Mouse (Mus musculus): ENCODE results near the gene Ubap2. TPM values are rescaled to one million over a fixed set of nuclear protein-coding genes. Genes with fewer than 3 reads are reported as not detected.

The Ubap2 gene
- total and polyA plus RNA-seq, 2 experiments from 2014 or later: 18.2 to 27.1 TPM

DNA sequence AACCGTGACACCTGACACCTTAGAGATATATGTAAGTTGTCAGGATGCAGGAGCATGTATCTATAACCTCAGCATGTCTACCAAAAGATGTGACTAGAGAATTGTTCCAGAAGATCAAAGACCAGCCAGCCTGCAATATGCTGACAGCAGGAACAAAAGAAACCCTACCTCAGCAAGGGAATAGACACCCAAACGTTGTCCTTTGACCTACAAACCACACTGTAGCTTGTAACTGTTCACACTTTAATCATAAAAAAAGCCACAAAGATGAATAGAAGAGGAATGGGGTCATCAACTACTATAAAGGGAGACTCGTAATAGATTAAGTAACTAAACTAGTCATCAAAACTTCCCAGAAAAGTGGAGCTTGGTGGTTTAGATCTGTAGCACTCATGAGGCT, 34.0 kb downstream of the Ubap2 start:
- Histone ChIP-seq H3K36me3 (replicated peaks; ENCODE audit: control insufficient read depth, insufficient read depth, low read length) (peaks cover 19% of the 10 kb centered on the region), H3K27ac (ENCODE audit: low read depth) (no peak overlapping the region), H3K9me3 (replicated peaks; ENCODE audit: control insufficient read depth, low read length) (no peaks in the 10 kb centered on the region), H3K9ac (replicated peaks; ENCODE audit: low read depth, low read length) (no peak overlapping the region), H3K27me3 (ENCODE audit: control insufficient read depth, insufficient read depth, low read length) (no peaks in the 10 kb centered on the region), H3K4me3 (ENCODE audit: low read depth, low read length) (no peak overlapping the region), H3K4me1 (ENCODE audit: control insufficient read depth, insufficient read depth) (no peaks in the 10 kb centered on the region), H3K4me2 (ENCODE audit: low read depth, low read length) (no peak overlapping the region)
- no peak for TF ChIP-seq EP300 (IDR thresholded peaks at IDR 0.05; ENCODE audit: low read depth)
- DNase-seq (ENCODE audit: low spot score) (no peak), ATAC-seq (ENCODE audit: insufficient read depth, low read depth) (no peak)
- 73% methylated on average over 3 of the region's 3 CpGs for WGBS

DNA sequence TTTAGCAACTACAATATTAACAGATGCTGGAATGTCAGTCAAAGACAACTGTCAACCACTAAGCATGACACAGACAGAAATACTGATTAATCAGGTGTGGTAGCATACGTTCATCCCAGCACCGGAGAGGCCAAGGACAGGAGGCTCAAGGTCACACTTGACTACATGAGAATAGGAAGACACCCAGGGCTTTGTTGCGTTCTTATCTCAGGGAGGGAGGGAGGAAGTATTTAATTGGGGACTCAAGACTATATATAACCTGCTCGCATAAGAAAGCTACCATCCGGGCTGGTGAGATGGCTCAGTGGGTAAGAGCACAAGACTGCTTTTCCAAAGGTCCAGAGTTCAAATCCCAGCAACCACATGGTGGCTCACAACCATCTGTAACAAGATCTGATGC, 39.3 kb downstream of the Ubap2 start:
- ATAC-seq (ENCODE audit: insufficient read depth, low read depth): no peak
- TF ChIP-seq EP300 (IDR thresholded peaks at IDR 0.05; ENCODE audit: low read depth): no peak
- no peak for TF ChIP-seq CTCF (IDR thresholded peaks at IDR 0.05; ENCODE audit: low read depth)
- Histone ChIP-seq H3K4me3 (ENCODE audit: low read depth, low read length) (no peak overlapping the region), H3K27me3 (ENCODE audit: control insufficient read depth, insufficient read depth, low read length) (no peaks in the 10 kb centered on the region), H3K36me3 (replicated peaks; ENCODE audit: control insufficient read depth, insufficient read depth, low read length) (peaks cover 57% of the 10 kb centered on the region), H3K9me3 (replicated peaks; ENCODE audit: control insufficient read depth, low read length) (no peaks in the 10 kb centered on the region), H3K4me1 (ENCODE audit: control insufficient read depth, insufficient read depth) (no peaks in the 10 kb centered on the region), H3K27ac (ENCODE audit: low read depth) (no peak overlapping the region), H3K9ac (replicated peaks; ENCODE audit: low read depth, low read length) (no peak overlapping the region), H3K4me2 (ENCODE audit: low read depth, low read length) (no peak overlapping the region)
- DNase-seq (ENCODE audit: low spot score): no peak
- WGBS: 42% methylated on average over 5 of the region's 5 CpGs

DNA sequence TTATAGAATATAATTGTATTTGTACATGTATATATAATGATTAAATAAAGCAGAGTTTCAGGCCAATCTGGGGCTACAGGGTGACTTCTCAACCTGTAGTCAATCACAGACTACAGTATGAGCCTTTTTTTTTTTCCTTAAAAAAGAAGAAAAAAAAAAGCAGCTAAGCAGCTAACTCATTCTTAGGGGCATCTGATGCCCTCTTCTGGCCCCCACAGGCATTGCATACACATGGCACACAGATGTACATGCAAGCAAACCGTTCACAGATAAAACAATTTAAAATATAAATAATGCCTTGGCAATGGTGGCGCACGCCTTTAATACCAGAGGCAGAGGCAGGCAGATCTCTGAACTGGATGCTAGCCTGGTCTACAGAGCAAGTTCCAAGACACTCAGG, 48.6 kb downstream of the Ubap2 start:
- Histone ChIP-seq H3K4me1 (ENCODE audit: control insufficient read depth, insufficient read depth) (no peaks in the 10 kb centered on the region), H3K9me3 (replicated peaks; ENCODE audit: control insufficient read depth, low read length) (no peaks in the 10 kb centered on the region), H3K36me3 (replicated peaks; ENCODE audit: control insufficient read depth, insufficient read depth, low read length) (peaks cover 88% of the 10 kb centered on the region), H3K4me2 (ENCODE audit: low read depth, low read length) (no peak overlapping the region), H3K27me3 (ENCODE audit: control insufficient read depth, insufficient read depth, low read length) (no peaks in the 10 kb centered on the region), H3K9ac (replicated peaks; ENCODE audit: low read depth, low read length) (no peak overlapping the region), H3K27ac (ENCODE audit: low read depth) (no peak overlapping the region), H3K4me3 (ENCODE audit: low read depth, low read length) (no peak overlapping the region)
- no peak for DNase-seq (ENCODE audit: low spot score)
- ATAC-seq (ENCODE audit: insufficient read depth, low read depth): no peak
- 80% methylated on average over 3 of the region's 3 CpGs for WGBS
- TF ChIP-seq CTCF (IDR thresholded peaks at IDR 0.05; ENCODE audit: low read depth): peak; percentile 57
- no peak for TF ChIP-seq EP300 (IDR thresholded peaks at IDR 0.05; ENCODE audit: low read depth)

DNA sequence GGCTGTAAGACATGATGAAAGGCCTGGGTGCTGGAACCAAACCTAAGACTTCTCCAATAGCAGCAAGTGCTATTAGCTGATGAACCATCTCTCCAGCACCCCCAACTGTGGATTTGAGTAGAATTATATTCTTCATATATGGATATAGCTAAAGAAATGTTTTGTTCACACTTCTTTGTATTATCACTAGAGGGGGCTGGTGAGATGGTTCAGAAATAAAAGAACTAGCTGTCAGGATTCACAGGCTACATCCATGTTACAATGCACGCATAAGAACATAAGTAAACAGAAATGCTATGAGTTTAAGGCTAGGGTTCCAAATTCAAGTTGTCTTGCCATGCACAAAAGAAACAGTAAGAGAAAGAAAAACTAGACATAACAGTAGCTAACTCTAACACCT, 49.5 kb downstream of the Ubap2 start:
- DNase-seq (ENCODE audit: low spot score): peak; percentile 8
- no peak overlapping the region for H3K9ac ChIP-seq (replicated peaks; ENCODE audit: low read depth, low read length)

DNA sequence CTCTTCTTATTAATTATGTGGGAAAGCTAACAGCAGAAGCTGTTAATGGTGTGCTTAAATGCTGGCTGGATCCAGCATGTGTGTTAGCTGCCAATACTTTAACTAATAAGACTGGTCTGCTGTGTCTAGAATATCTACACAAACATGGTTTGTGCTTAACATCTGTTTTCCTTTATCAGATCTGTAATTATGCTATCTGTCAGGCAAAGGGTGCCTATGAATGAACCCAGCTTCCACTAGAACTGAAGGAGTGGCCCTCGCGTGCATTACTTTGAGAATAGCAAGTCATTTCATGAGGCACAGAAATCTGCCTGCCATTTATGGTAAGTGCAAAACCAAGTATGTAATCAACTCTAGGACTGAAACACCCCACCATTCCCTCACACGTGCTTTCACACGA, 66.9 kb downstream of the Ubap2 start:
- no peak for ATAC-seq (ENCODE audit: insufficient read depth, low read depth)
- no peak for DNase-seq (ENCODE audit: low spot score)
- no peak overlapping the region for H3K9ac ChIP-seq (replicated peaks; ENCODE audit: low read depth, low read length)
- WGBS: 72% methylated on average over 4 of the region's 4 CpGs
- peaks cover 86% of the 10 kb centered on the region for H3K36me3 ChIP-seq (replicated peaks; ENCODE audit: control insufficient read depth, insufficient read depth, low read length)
- TF ChIP-seq EP300 (IDR thresholded peaks at IDR 0.05; ENCODE audit: low read depth) (no peak), CTCF (IDR thresholded peaks at IDR 0.05; ENCODE audit: low read depth) (no peak)
- no peak overlapping the region for H3K27ac ChIP-seq (ENCODE audit: low read depth)
- no peaks in the 10 kb centered on the region for H3K27me3 ChIP-seq (ENCODE audit: control insufficient read depth, insufficient read depth, low read length)
- no peak overlapping the region for H3K4me3 ChIP-seq (ENCODE audit: low read depth, low read length)
- H3K4me1 ChIP-seq (ENCODE audit: control insufficient read depth, insufficient read depth): no peaks in the 10 kb centered on the region
- H3K9me3 ChIP-seq (replicated peaks; ENCODE audit: control insufficient read depth, low read length): no peaks in the 10 kb centered on the region
- H3K4me2 ChIP-seq (ENCODE audit: low read depth, low read length): no peak overlapping the region

More for the DNA sequence above, 49.5 kb downstream of the Ubap2 start:
- no peaks in the 10 kb centered on the region for H3K4me1 ChIP-seq (ENCODE audit: control insufficient read depth, insufficient read depth)
- H3K27ac ChIP-seq (ENCODE audit: low read depth): no peak overlapping the region
- peaks cover 88% of the 10 kb centered on the region for H3K36me3 ChIP-seq (replicated peaks; ENCODE audit: control insufficient read depth, insufficient read depth, low read length)
- TF ChIP-seq CTCF (IDR thresholded peaks at IDR 0.05; ENCODE audit: low read depth) (peak; percentile 52), EP300 (IDR thresholded peaks at IDR 0.05; ENCODE audit: low read depth) (no peak)
- 79% methylated on average over 1 of the region's 1 CpGs for WGBS
- H3K4me2 ChIP-seq (ENCODE audit: low read depth, low read length): no peak overlapping the region
- no peaks in the 10 kb centered on the region for H3K27me3 ChIP-seq (ENCODE audit: control insufficient read depth, insufficient read depth, low read length)
- no peaks in the 10 kb centered on the region for H3K9me3 ChIP-seq (replicated peaks; ENCODE audit: control insufficient read depth, low read length)
- ATAC-seq (ENCODE audit: insufficient read depth, low read depth): no peak
- H3K4me3 ChIP-seq (ENCODE audit: low read depth, low read length): no peak overlapping the region

DNA sequence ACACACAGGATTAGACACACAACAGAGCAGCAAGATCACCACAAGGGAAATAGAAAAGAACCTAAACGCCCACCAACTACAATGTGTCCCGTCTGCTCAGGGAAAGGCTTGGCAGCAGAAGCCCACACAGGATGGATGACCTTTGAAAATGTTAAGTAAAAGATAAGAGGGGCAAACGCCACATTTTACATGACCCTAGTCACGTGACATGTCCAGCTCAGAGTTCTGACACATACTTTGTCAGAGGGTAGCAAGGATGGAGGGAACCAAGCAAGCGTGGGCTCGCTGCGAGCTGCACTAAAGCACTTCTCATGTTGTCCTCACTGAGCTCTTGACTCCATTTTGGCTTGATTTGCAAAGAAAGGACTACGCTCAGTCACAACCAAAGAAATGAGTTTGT, 69.2 kb downstream of the Ubap2 start:
- Histone ChIP-seq H3K4me2 (ENCODE audit: low read depth, low read length) (no peak overlapping the region), H3K4me1 (ENCODE audit: control insufficient read depth, insufficient read depth) (no peaks in the 10 kb centered on the region), H3K36me3 (replicated peaks; ENCODE audit: control insufficient read depth, insufficient read depth, low read length) (peaks cover 97% of the 10 kb centered on the region), H3K27me3 (ENCODE audit: control insufficient read depth, insufficient read depth, low read length) (no peaks in the 10 kb centered on the region), H3K27ac (ENCODE audit: low read depth) (no peak overlapping the region), H3K9ac (replicated peaks; ENCODE audit: low read depth, low read length) (no peak overlapping the region), H3K4me3 (ENCODE audit: low read depth, low read length) (no peak overlapping the region), H3K9me3 (replicated peaks; ENCODE audit: control insufficient read depth, low read length) (no peaks in the 10 kb centered on the region)
- TF ChIP-seq CTCF (IDR thresholded peaks at IDR 0.05; ENCODE audit: low read depth) (no peak), EP300 (IDR thresholded peaks at IDR 0.05; ENCODE audit: low read depth) (no peak)
- ATAC-seq (ENCODE audit: insufficient read depth, low read depth) (no peak), DNase-seq (ENCODE audit: low spot score) (no peak)
- 73% methylated on average over 8 of the region's 8 CpGs for WGBS

Measured in heart, postnatal 0 days (tissue).